Mouse (Mus musculus): Measurements from ENCODE around the gene Naxe. TPM values are rescaled to one million over a fixed set of nuclear protein-coding genes. Genes with fewer than 3 reads are reported as not detected.

Gene Naxe
- 37.1 and 38.2 TPM in 2 replicates for polyA plus RNA-seq (2012; rRNA removed)

GRCm38 (mm10) chr3:88057902-88058696, at the start of gene Naxe:
Naxe (minus strand) TSS chr3:88058495.

GRCm38 (mm10) chr3:88081345-88082223, 23.3 kb upstream of the Naxe start, which contains the start of gene Iqgap3:
Iqgap3 (plus strand) TSS chr3:88081971.

GRCm38 (mm10) chr3:88078204-88078603, 19.9 kb upstream of the Naxe start, which contains the start of gene Ttc24:
Ttc24 (minus strand) TSS chr3:88078304.

GRCm38 (mm10) chr3:88042661-88043421, 15.5 kb downstream of the Naxe start, which contains the start of gene Gpatch4:
Gpatch4 (plus strand) TSS chr3:88043108.

GRCm38 (mm10) chr3:88027434-88028186, 30.7 kb downstream of the Naxe start, which contains the start of gene Hapln2:
Hapln2 (minus strand) TSS chr3:88027583.

Other genes with a start within 250 kb of the Naxe start
- 11.8 and 12.6 TPM in 2 replicates for gene Pear1, start 234.2 kb downstream of the Naxe start, polyA plus RNA-seq (2012; rRNA removed)
- 0.16 and 0.45 TPM in 2 replicates for gene Sh2d2a, start 211.7 kb downstream of the Naxe start, polyA plus RNA-seq (2012; rRNA removed)
- 12.5 and 13.3 TPM in 2 replicates for gene Prcc, start 172.9 kb downstream of the Naxe start, polyA plus RNA-seq (2012; rRNA removed)
- 28.9 and 30.2 TPM in 2 replicates for gene Hdgf, start 152.2 kb downstream of the Naxe start, polyA plus RNA-seq (2012; rRNA removed)
- gene Mrpl24, start 139.0 kb downstream of the Naxe start, polyA plus RNA-seq (2012; rRNA removed), result 9.8 and 10.8 TPM in 2 replicates
- 4.0 and 4.7 TPM in 2 replicates for gene Isg20l2, start 128.2 kb downstream of the Naxe start, polyA plus RNA-seq (2012; rRNA removed)
- gene Rrnad1, start 127.8 kb downstream of the Naxe start, polyA plus RNA-seq (2012; rRNA removed), result 11.2 and 19.0 TPM in 2 replicates
- 9.3 and 9.4 TPM in 2 replicates for gene Crabp2, start 109.8 kb downstream of the Naxe start, polyA plus RNA-seq (2012; rRNA removed)
- 1.2 and 1.7 TPM in 2 replicates for gene Nes, start 87.4 kb downstream of the Naxe start, polyA plus RNA-seq (2012; rRNA removed)
- 0.26 and 0.44 TPM in 2 replicates for gene Bcan, start 58.3 kb downstream of the Naxe start, polyA plus RNA-seq (2012; rRNA removed)
- not detected in 2 replicates for gene Hapln2, start 30.9 kb downstream of the Naxe start, polyA plus RNA-seq (2012; rRNA removed)
- 1.7 and 2.1 TPM in 2 replicates for gene Gpatch4, start 15.4 kb downstream of the Naxe start, polyA plus RNA-seq (2012; rRNA removed)
- not detected in 2 replicates for gene Ttc24, start 19.8 kb upstream of the Naxe start, polyA plus RNA-seq (2012; rRNA removed)
- gene Iqgap3, start 23.5 kb upstream of the Naxe start, polyA plus RNA-seq (2012; rRNA removed), result 4.7 and 5.7 TPM in 2 replicates
- gene Mef2d, start 83.9 kb upstream of the Naxe start, polyA plus RNA-seq (2012; rRNA removed), result 50.8 and 55.8 TPM in 2 replicates
- 7.9 and 9.9 TPM in 2 replicates for gene Rhbg, start 196.2 kb upstream of the Naxe start, polyA plus RNA-seq (2012; rRNA removed)
- not detected in 2 replicates for gene Gm38392, start 228.7 kb upstream of the Naxe start, polyA plus RNA-seq (2012; rRNA removed)
- 0.30 and 1.5 TPM in 2 replicates for gene Tsacc, start 238.5 kb upstream of the Naxe start, polyA plus RNA-seq (2012; rRNA removed)
- gene Cct3, start 238.6 kb upstream of the Naxe start, polyA plus RNA-seq (2012; rRNA removed), result 37.5 and 42.1 TPM in 2 replicates

Measured in stomach, adult 2 months (tissue).